Mouse (Mus musculus) cerebellum, adult 2 months (tissue): Measurements from ENCODE around the gene Ripor1. TPM values are rescaled to one million over a fixed set of nuclear protein-coding genes. Genes with fewer than 3 reads are reported as not detected.
A peak's percentile ranks its signal among the peaks of the same experiment; 100 is the strongest.
"Not testable (repeated sequence)": the region's sequence is repeated elsewhere in the genome, so short reads cannot be mapped to it uniquely, and the experiment has no call there.

Experiments
- DNase-seq, 2 experiments: peaks; one replicate each; pipeline ENCODE4 v3.0.0; 2021
- H3K27ac ChIP-seq: fragments of 200-500 bp; 2 replicates; pipeline ENCODE4 v1.5.1; 2012; ENCODE audit warnings: low read length, control low read depth, inconsistent platforms; ENCODE audit not compliant: insufficient read depth
- H3K27me3 ChIP-seq: fragments of 200-500 bp; 2 replicates; pipeline ENCODE4 v1.6.1; 2012; ENCODE audit warnings: inconsistent platforms, mild to moderate bottlenecking, low read length, moderate library complexity; ENCODE audit not compliant: control insufficient read depth, insufficient read depth
- H3K4me1 ChIP-seq: fragments of 200-500 bp; 2 replicates; pipeline ENCODE4 v1.6.1; 2011; ENCODE audit warnings: low read length; ENCODE audit not compliant: control insufficient read depth, insufficient read depth
- H3K4me3 ChIP-seq: fragments of 200-500 bp; replicated peaks from 2 replicates; pipeline ENCODE3; 2011; ENCODE audit warnings: mild to moderate bottlenecking, low read depth, low read length, control low read depth; ENCODE audit not compliant: insufficient read depth
- CTCF ChIP-seq: fragments of 200-500 bp; IDR thresholded peaks from 2 replicates; pipeline ENCODE4 v1.5.1; 2011; ENCODE audit warnings: low read depth, mild to moderate bottlenecking, control low read depth, low read length, moderate library complexity, borderline replicate concordance; ENCODE audit not compliant: insufficient read depth
- POLR2A ChIP-seq: fragments of 200-500 bp; IDR thresholded peaks from 2 replicates; pipeline ENCODE4 v1.6.1; 2011; ENCODE audit warnings: low read length, control low read depth, borderline replicate concordance; ENCODE audit not compliant: insufficient read depth
- WGBS: fragments of 180-500 bp; shearing (Covaris S2); methylation state at CpG from one replicate; pipeline ENCODE4 v1.1.7; 2018; 5-methylcytosine and 5-hydroxymethylcytosine counted together
- polyA plus RNA-seq: library from polyadenylated mRNA; depleted of rRNA; stranded (reverse); fragments of >200 nt; gene quantifications from 2 replicates; pipeline ENCODE4 v1.2.3, GENCODE M21; 2012; rRNA removed

Ripor1 gene
- 33.4 and 35.9 TPM in 2 replicates for polyA plus RNA-seq

GRCm38 (mm10) chr8:105604804-105605381 is at the start of gene Ripor1:
Gene Ripor1, plus strand, starts transcription at chr8:105605255.
- Histone ChIP-seq H3K27me3 (no peaks in the 10 kb centered on the region), H3K27ac (peak within 1 kb of the TSS; percentile 96), H3K4me1 (peaks cover 5% of the 10 kb centered on the region; the same call in 1 of the 2 replicates), H3K4me3 (peak within 1 kb of the TSS; percentile 81)
- 1% methylated on average over 41 of the region's 42 CpGs for WGBS
- peak; percentile 58 for TF ChIP-seq CTCF
- TF ChIP-seq POLR2A: peak; percentile 71
- DNase-seq: peak; percentile 75 to 81

- no peak overlapping the region for H3K4me3 ChIP-seq
- peaks cover 12% of the 10 kb centered on the region for H3K4me1 ChIP-seq
- TF ChIP-seq POLR2A (no peak), CTCF (no peak)
- no peaks in the 10 kb centered on the region for H3K27me3 ChIP-seq
- H3K27ac ChIP-seq: no peak overlapping the region
- WGBS: 53% methylated on average over 3 of the region's 3 CpGs
- no peak for DNase-seq
These were observed 42.2 kb upstream of the Ripor1 start for GRCm38 (mm10) chr8:105562863-105563262.

- no peak for DNase-seq
- 82% methylated on average over 1 of the region's 1 CpGs for WGBS
- Histone ChIP-seq H3K27me3 (no peaks in the 10 kb centered on the region), H3K4me3 (no peak overlapping the region), H3K27ac (no peak overlapping the region), H3K4me1 (peaks cover 12% of the 10 kb centered on the region)
- no peak for TF ChIP-seq CTCF
- no peak for TF ChIP-seq POLR2A
These were observed 41.2 kb upstream of the Ripor1 start for GRCm38 (mm10) chr8:105563871-105564270.

GRCm38 (mm10) chr8:105564573-105565229 is 40.4 kb upstream of the Ripor1 start:
- not testable (repeated sequence) for H3K27me3 ChIP-seq, H3K27ac ChIP-seq, DNase-seq
- WGBS: 45% methylated on average over 9 of the region's 9 CpGs
- Histone ChIP-seq H3K4me1 (peaks cover 12% of the 10 kb centered on the region), H3K4me3 (peak overlapping the region; percentile 76)

GRCm38 (mm10) chr8:105565401-105565881 is 39.6 kb upstream of the Ripor1 start:
- TF ChIP-seq POLR2A (no peak), CTCF (no peak)
- no peak for DNase-seq
- H3K27me3 ChIP-seq: no peaks in the 10 kb centered on the region

GRCm38 (mm10) chr8:105565952-105566702 is 38.9 kb upstream of the Ripor1 start, which contains the start of gene Atp6v0d1:
Gene Atp6v0d1, minus strand, starts transcription at chr8:105566047.
- WGBS: 2% methylated on average over 51 of the region's 53 CpGs
- H3K27me3 ChIP-seq: no peaks in the 10 kb centered on the region
- peaks cover 7% of the 10 kb centered on the region for H3K4me1 ChIP-seq

More at GRCm38 (mm10) chr8:105565401-105565881, 39.6 kb upstream of the Ripor1 start:
- peak overlapping the region; percentile 37 for H3K27ac ChIP-seq
- WGBS: under 1% methylated on average over 31 of the region's 31 CpGs
- H3K4me1 ChIP-seq: peaks cover 7% of the 10 kb centered on the region
- peak overlapping the region; percentile 76 for H3K4me3 ChIP-seq

GRCm38 (mm10) chr8:105566703-105567595 is 38.1 kb upstream of the Ripor1 start:
- Histone ChIP-seq H3K27ac (no peak overlapping the region), H3K27me3 (no peaks in the 10 kb centered on the region), H3K4me3 (peak overlapping the region; percentile 53), H3K4me1 (peaks cover 7% of the 10 kb centered on the region)
- peak in 1 of 2 experiments; percentile 31 for DNase-seq
- 31% methylated on average over 27 of the region's 27 CpGs for WGBS
- TF ChIP-seq CTCF (no peak), POLR2A (no peak)

More at GRCm38 (mm10) chr8:105565952-105566702, 38.9 kb upstream of the Ripor1 start, which contains the start of gene Atp6v0d1:
- Histone ChIP-seq H3K4me3 (peak within 1 kb of the TSS; percentile 76), H3K27ac (peak within 1 kb of the TSS; percentile 37)
- peak; percentile 99 to 100 for DNase-seq
- TF ChIP-seq CTCF (peak; percentile 82), POLR2A (peak; percentile 55)
